Mouse (Mus musculus) spleen, adult 2 months (tissue): ENCODE data around the gene Lrrc59. TPM values are rescaled to one million over a fixed set of nuclear protein-coding genes. Genes with fewer than 3 reads are reported as not detected.

Experiments
- DNase-seq, 2 experiments: peaks; one replicate each; pipeline versions ENCODE4 v3.0.0 to v3.0.0-alpha.2; 2012 to 2021; ENCODE audit warnings: low spot score in 2 of 2, low read depth in 1 of 2
- H3K27ac ChIP-seq: fragments of 200-500 bp; 2 replicates; pipeline ENCODE4 v1.5.1; 2012; ENCODE audit warnings: low read length, inconsistent platforms; ENCODE audit not compliant: insufficient read depth
- H3K27me3 ChIP-seq: fragments of 200-500 bp; 2 replicates; pipeline ENCODE4 v1.6.1; 2012; ENCODE audit warnings: mild to moderate bottlenecking, moderate library complexity, low read length, inconsistent platforms; ENCODE audit not compliant: control insufficient read depth, insufficient read depth
- H3K36me3 ChIP-seq: fragments of 200-500 bp; 2 replicates; pipeline ENCODE4 v1.6.1; 2012; ENCODE audit warnings: mild to moderate bottlenecking, low read length, inconsistent platforms; ENCODE audit not compliant: control insufficient read depth, insufficient read depth
- H3K4me1 ChIP-seq: fragments of 200-500 bp; 2 replicates; pipeline ENCODE4 v1.6.1; 2011; ENCODE audit warnings: inconsistent platforms; ENCODE audit not compliant: control insufficient read depth, insufficient read depth, insufficient read length
- H3K4me3 ChIP-seq: fragments of 200-500 bp; 2 replicates; pipeline ENCODE4 v1.5.1; 2011; ENCODE audit warnings: mild to moderate bottlenecking, inconsistent platforms; ENCODE audit not compliant: insufficient read depth, insufficient read length; ENCODE audit errors: extremely low read depth
- CTCF ChIP-seq: fragments of 200-500 bp; IDR thresholded peaks from 2 replicates; pipeline ENCODE4 v1.5.1; 2011; ENCODE audit warnings: mild to moderate bottlenecking, inconsistent platforms; ENCODE audit not compliant: insufficient read depth, insufficient read length, insufficient replicate concordance; ENCODE audit errors: extremely low read depth
- POLR2A ChIP-seq: fragments of 200-500 bp; IDR thresholded peaks from 2 replicates; pipeline ENCODE4 v1.6.1; 2011; ENCODE audit warnings: low read depth, low read length, inconsistent platforms
- WGBS: fragments of 180-500 bp; shearing (Covaris S2); methylation state at CpG from one replicate; pipeline ENCODE4 v1.1.7; 2018; 5-methylcytosine and 5-hydroxymethylcytosine counted together
- polyA plus RNA-seq: library from polyadenylated mRNA; depleted of rRNA; stranded (reverse); fragments of >200 nt; gene quantifications from 2 replicates; pipeline ENCODE4 v1.2.3, GENCODE M21; 2012

The Lrrc59 gene
- polyA plus RNA-seq, 1 experiment: 29.3 TPM

- no peak for DNase-seq
- Histone ChIP-seq H3K4me1 (peaks cover 13% of the 10 kb centered on the region; the same call in 1 of the 2 replicates), H3K27me3 (no peaks in the 10 kb centered on the region), H3K27ac (no peak overlapping the region), H3K36me3 (no peaks in the 10 kb centered on the region), H3K4me3 (no peak overlapping the region)
- TF ChIP-seq POLR2A (no peak), CTCF (no peak)
- 87% methylated on average over 6 of the region's 6 CpGs for WGBS
Measured at GRCm38 (mm10) chr11:94598437-94599120, 31.0 kb upstream of the Lrrc59 start.

- DNase-seq: no peak
- H3K4me1 ChIP-seq: peaks cover 13% of the 10 kb centered on the region; the same call in 1 of the 2 replicates
- TF ChIP-seq CTCF: no peak
- TF ChIP-seq POLR2A: no peak
- WGBS: 91% methylated on average over 7 of the region's 7 CpGs
- no peak overlapping the region for H3K4me3 ChIP-seq
- no peak overlapping the region for H3K27ac ChIP-seq
- H3K27me3 ChIP-seq: no peaks in the 10 kb centered on the region
- H3K36me3 ChIP-seq: no peaks in the 10 kb centered on the region
Measured at GRCm38 (mm10) chr11:94600447-94600846, 29.1 kb upstream of the Lrrc59 start.

- peak within 1 kb of the TSS; percentile 62 for H3K4me3 ChIP-seq
- WGBS: 1% methylated on average over 51 of the region's 52 CpGs
- peak in 1 of 2 experiments; percentile 88 for DNase-seq
- H3K27me3 ChIP-seq: no peaks in the 10 kb centered on the region
- TF ChIP-seq POLR2A (peak; percentile 11; the same call in 1 of the 2 replicates), CTCF (no peak)
- no peaks in the 10 kb centered on the region for H3K36me3 ChIP-seq
- peak within 1 kb of the TSS; percentile 66 for H3K27ac ChIP-seq
- peaks cover 13% of the 10 kb centered on the region; the same call in 1 of the 2 replicates for H3K4me1 ChIP-seq
Measured at GRCm38 (mm10) chr11:94601321-94602281, 28.0 kb upstream of the Lrrc59 start, which contains the start of gene Acsf2. Gene Acsf2, minus strand, starts transcription at chr11:94601871.

GRCm38 (mm10) chr11:94602356-94602955 lies 27.1 kb upstream of the Lrrc59 start:
- DNase-seq: no peak
- Histone ChIP-seq H3K4me1 (peaks cover 13% of the 10 kb centered on the region; the same call in 1 of the 2 replicates), H3K4me3 (peak overlapping the region; percentile 62; the same call in 1 of the 2 replicates), H3K36me3 (no peaks in the 10 kb centered on the region), H3K27ac (peak overlapping the region; percentile 63), H3K27me3 (no peaks in the 10 kb centered on the region)
- TF ChIP-seq CTCF (no peak), POLR2A (no peak)
- WGBS: 78% methylated on average over 11 of the region's 11 CpGs

- Histone ChIP-seq H3K36me3 (no peaks in the 10 kb centered on the region), H3K4me1 (peaks cover 4% of the 10 kb centered on the region; the same call in 1 of the 2 replicates), H3K27ac (peak overlapping the region; percentile 82), H3K4me3 (peak overlapping the region; percentile 9; the same call in 1 of the 2 replicates), H3K27me3 (no peaks in the 10 kb centered on the region)
- no peak for DNase-seq
- TF ChIP-seq POLR2A (no peak), CTCF (no peak)
- WGBS: 39% methylated on average over 4 of the region's 4 CpGs
Measured at GRCm38 (mm10) chr11:94610744-94611740, 18.5 kb upstream of the Lrrc59 start.
